Mouse (Mus musculus): ENCODE results near the gene Tbc1d2b. TPM values are rescaled to one million over a fixed set of nuclear protein-coding genes. Genes with fewer than 3 reads are reported as not detected.
A peak's percentile ranks its signal among the peaks of the same experiment; 100 is the strongest.

Gene Tbc1d2b
- polyA plus RNA-seq, 1 experiment from 2014 or later: 30.7 TPM

GRCm38 (mm10) chr9:90259400-90259950, 11.1 kb downstream of the Tbc1d2b start:
- Histone ChIP-seq H3K4me1 (ENCODE audit: insufficient read depth) (peaks cover 16% of the 10 kb centered on the region), H3K9ac (no peak overlapping the region), H3K36me3 (ENCODE audit: insufficient read depth) (peaks cover 12% of the 10 kb centered on the region; the same call in 1 of the 2 replicates), H3K4me2 (no peak overlapping the region), H3K27me3 (ENCODE audit: insufficient read depth, low read length) (no peaks in the 10 kb centered on the region), H3K27ac (ENCODE audit: low read depth) (0 out of 2 replicates have a peak overlapping the region, but pooled peaks have one; percentile 18), H3K4me3 (ENCODE audit: low read depth, low read length) (no peak overlapping the region), H3K9me3 (ENCODE audit: low read depth, low read length) (no peaks in the 10 kb centered on the region)
- ATAC-seq (ENCODE audit: insufficient read depth): no peak
- DNase-seq: no peak
- WGBS: 68% methylated on average over 12 of the region's 12 CpGs
- no peak for TF ChIP-seq CTCF (IDR thresholded peaks at IDR 0.05; ENCODE audit: low read depth)

GRCm38 (mm10) chr9:90257754-90258531, 12.7 kb downstream of the Tbc1d2b start:
- Histone ChIP-seq H3K27ac (ENCODE audit: low read depth) (no peak overlapping the region), H3K36me3 (ENCODE audit: insufficient read depth) (no peaks in the 10 kb centered on the region), H3K9me3 (ENCODE audit: low read depth, low read length) (no peaks in the 10 kb centered on the region), H3K9ac (no peak overlapping the region), H3K4me1 (ENCODE audit: insufficient read depth) (peaks cover 16% of the 10 kb centered on the region), H3K4me3 (ENCODE audit: low read depth, low read length) (no peak overlapping the region), H3K27me3 (ENCODE audit: insufficient read depth, low read length) (no peaks in the 10 kb centered on the region), H3K4me2 (no peak overlapping the region)
- 72% methylated on average over 13 of the region's 13 CpGs for WGBS
- DNase-seq: no peak
- TF ChIP-seq CTCF (IDR thresholded peaks at IDR 0.05; ENCODE audit: low read depth): no peak
- no peak for ATAC-seq (ENCODE audit: insufficient read depth)

DNA sequence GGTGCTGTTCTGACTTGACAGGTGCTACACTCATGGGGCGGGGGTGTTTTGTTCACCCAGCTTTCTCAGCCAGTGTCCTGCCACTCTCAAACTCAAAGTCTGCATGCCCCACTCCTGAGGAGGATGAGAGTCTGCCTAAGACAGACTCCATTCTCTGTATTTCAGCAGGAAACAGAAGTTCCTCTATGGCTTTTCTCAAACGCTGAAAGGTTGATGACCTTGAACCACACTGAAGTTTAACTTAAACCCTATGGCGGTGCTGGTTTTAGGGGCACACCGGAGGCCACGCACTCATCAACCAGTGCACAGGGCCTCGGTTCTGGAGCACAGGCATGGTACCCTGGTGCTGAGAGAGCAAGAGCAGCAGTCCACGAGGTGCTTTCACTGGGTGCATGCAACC, 13.4 kb downstream of the Tbc1d2b start:
- no peak for DNase-seq
- no peak for TF ChIP-seq CTCF (IDR thresholded peaks at IDR 0.05; ENCODE audit: low read depth)
- H3K4me1 ChIP-seq (ENCODE audit: insufficient read depth): peaks cover 16% of the 10 kb centered on the region
- no peak overlapping the region for H3K9ac ChIP-seq
- WGBS: 75% methylated on average over 7 of the region's 7 CpGs
- no peaks in the 10 kb centered on the region for H3K9me3 ChIP-seq (ENCODE audit: low read depth, low read length)
- no peaks in the 10 kb centered on the region for H3K36me3 ChIP-seq (ENCODE audit: insufficient read depth)
- H3K27me3 ChIP-seq (ENCODE audit: insufficient read depth, low read length): no peaks in the 10 kb centered on the region
- no peak overlapping the region for H3K27ac ChIP-seq (ENCODE audit: low read depth)
- H3K4me2 ChIP-seq: no peak overlapping the region
- ATAC-seq (ENCODE audit: insufficient read depth): no peak
- H3K4me3 ChIP-seq (ENCODE audit: low read depth, low read length): no peak overlapping the region

- Histone ChIP-seq H3K9ac (no peak overlapping the region), H3K27ac (ENCODE audit: low read depth) (no peak overlapping the region)
Measured at GRCm38 (mm10) chr9:90255844-90256405, 14.7 kb downstream of the Tbc1d2b start.

GRCm38 (mm10) chr9:90253181-90253580, 17.4 kb downstream of the Tbc1d2b start:
- TF ChIP-seq CTCF (IDR thresholded peaks at IDR 0.05; ENCODE audit: low read depth): no peak
- ATAC-seq (ENCODE audit: insufficient read depth): no peak
- WGBS: 84% methylated on average over 2 of the region's 2 CpGs

More at GRCm38 (mm10) chr9:90255844-90256405, 14.7 kb downstream of the Tbc1d2b start:
- no peaks in the 10 kb centered on the region for H3K36me3 ChIP-seq (ENCODE audit: insufficient read depth)
- no peaks in the 10 kb centered on the region for H3K27me3 ChIP-seq (ENCODE audit: insufficient read depth, low read length)
- peaks cover 15% of the 10 kb centered on the region for H3K4me1 ChIP-seq (ENCODE audit: insufficient read depth)
- no peak for ATAC-seq (ENCODE audit: insufficient read depth)
- H3K4me2 ChIP-seq: no peak overlapping the region
- 53% methylated on average over 6 of the region's 6 CpGs for WGBS
- H3K9me3 ChIP-seq (ENCODE audit: low read depth, low read length): no peaks in the 10 kb centered on the region
- no peak overlapping the region for H3K4me3 ChIP-seq (ENCODE audit: low read depth, low read length)
- no peak for TF ChIP-seq CTCF (IDR thresholded peaks at IDR 0.05; ENCODE audit: low read depth)
- no peak for DNase-seq

DNA sequence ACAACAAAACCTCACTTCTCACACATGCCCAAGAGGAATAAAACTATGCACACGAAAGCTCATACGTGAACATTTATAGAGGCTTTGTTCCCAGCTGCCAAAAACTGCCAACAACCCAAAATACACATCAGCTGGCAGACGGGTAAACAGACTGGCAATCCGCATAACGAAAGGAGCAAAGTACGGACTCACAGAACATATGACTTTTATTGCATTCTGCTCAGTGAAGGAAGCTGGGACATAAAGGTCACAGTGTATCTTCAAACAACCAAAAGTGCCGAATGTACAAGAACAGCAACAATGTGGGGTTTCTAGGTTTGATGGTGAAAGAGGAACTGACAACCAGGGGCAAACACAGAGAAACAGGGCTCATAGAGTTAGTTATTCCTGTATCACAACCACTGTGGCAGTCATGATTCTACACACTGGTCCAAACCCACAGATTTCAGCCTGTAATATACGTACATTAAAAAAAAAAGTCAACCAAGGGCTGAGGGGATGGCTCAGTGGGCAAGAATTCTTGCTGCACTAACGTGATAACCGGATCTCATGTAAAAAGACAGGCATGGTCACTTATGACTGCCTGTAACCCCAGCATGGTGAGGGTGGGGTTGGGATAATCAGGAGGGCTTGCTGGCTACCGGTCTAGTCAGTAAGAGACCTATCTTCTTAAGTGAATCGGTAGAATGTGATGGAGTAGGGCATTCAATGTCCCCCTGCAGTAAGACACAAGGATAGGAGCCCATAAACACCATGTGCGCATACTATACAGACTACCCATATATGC, 19.4 kb downstream of the Tbc1d2b start:
- H3K4me3 ChIP-seq (ENCODE audit: low read depth, low read length): no peak overlapping the region
- H3K36me3 ChIP-seq (ENCODE audit: insufficient read depth): peaks cover 27% of the 10 kb centered on the region
- ATAC-seq (ENCODE audit: insufficient read depth) (no peak), DNase-seq (no peak)
- TF ChIP-seq CTCF (IDR thresholded peaks at IDR 0.05; ENCODE audit: low read depth): no peak
- no peak overlapping the region for H3K4me2 ChIP-seq
- 76% methylated on average over 13 of the region's 13 CpGs for WGBS
- H3K4me1 ChIP-seq (ENCODE audit: insufficient read depth): no peaks in the 10 kb centered on the region
- H3K9ac ChIP-seq: no peak overlapping the region
- H3K27ac ChIP-seq (ENCODE audit: low read depth): peak overlapping the region; percentile 46; the same call in 1 of the 2 replicates
- no peaks in the 10 kb centered on the region for H3K9me3 ChIP-seq (ENCODE audit: low read depth, low read length)
- no peaks in the 10 kb centered on the region for H3K27me3 ChIP-seq (ENCODE audit: insufficient read depth, low read length)

More at GRCm38 (mm10) chr9:90253181-90253580, 17.4 kb downstream of the Tbc1d2b start:
- Histone ChIP-seq H3K4me2 (no peak overlapping the region), H3K9ac (no peak overlapping the region), H3K27ac (ENCODE audit: low read depth) (no peak overlapping the region), H3K9me3 (ENCODE audit: low read depth, low read length) (no peaks in the 10 kb centered on the region), H3K4me1 (ENCODE audit: insufficient read depth) (no peaks in the 10 kb centered on the region), H3K27me3 (ENCODE audit: insufficient read depth, low read length) (no peaks in the 10 kb centered on the region), H3K36me3 (ENCODE audit: insufficient read depth) (peaks cover 12% of the 10 kb centered on the region), H3K4me3 (ENCODE audit: low read depth, low read length) (no peak overlapping the region)
- no peak for DNase-seq
